Mouse (Mus musculus) MEL (cell line): ENCODE results near the gene Spock1. TPM values are rescaled to one million over a fixed set of nuclear protein-coding genes. Genes with fewer than 3 reads are reported as not detected.
"Not testable (repeated sequence)": the region's sequence is repeated elsewhere in the genome, so short reads cannot be mapped to it uniquely, and the experiment has no call there.

Experiments used
- DNase-seq: peaks from one replicate; pipeline ENCODE4 v3.0.0; 2011; ENCODE audit warnings: low read depth, low spot score
- H3K27ac ChIP-seq: 2 replicates; pipeline ENCODE4 v1.5.1; 2012; ENCODE audit warnings: low read depth, mild to moderate bottlenecking, control low read depth, low read length, moderate library complexity; ENCODE audit not compliant: control insufficient read depth
- H3K27me3 ChIP-seq, 2 experiments: fragments of 150-350 bp in 1 of 2; sonication (generic) in 1 of 2; 2 replicates each; pipeline ENCODE4 v1.6.1; 2012; ENCODE audit warnings: low read length in 2 of 2, mild to moderate bottlenecking in 2 of 2, improper control_type of control experiment in 1 of 2, moderate library complexity in 1 of 2; ENCODE audit not compliant: insufficient read depth in 2 of 2, control insufficient read depth in 1 of 2
- H3K36me3 ChIP-seq, 2 experiments: 2 replicates each; pipeline ENCODE4 v1.6.1; 2012 to 2014; ENCODE audit warnings: low read length in 2 of 2, improper control_type of control experiment in 1 of 2, inconsistent platforms in 1 of 2, mild to moderate bottlenecking in 1 of 2; ENCODE audit not compliant: insufficient read depth in 2 of 2, control insufficient read depth in 1 of 2
- H3K4me1 ChIP-seq, 2 experiments: fragments of 150-350 bp in 1 of 2; sonication (generic) in 1 of 2; 2 replicates each; pipeline ENCODE4 v1.6.1; 2012; ENCODE audit warnings: low read length in 2 of 2, improper control_type of control experiment in 1 of 2, mild to moderate bottlenecking in 1 of 2; ENCODE audit not compliant: insufficient read depth in 2 of 2, control insufficient read depth in 1 of 2
- H3K4me3 ChIP-seq, 2 experiments: fragments of 150-350 bp in 1 of 2; sonication (generic) in 1 of 2; 2 replicates each; pipeline ENCODE4 v1.5.1; 2012; ENCODE audit warnings: low read depth in 2 of 2, low read length in 2 of 2, mild to moderate bottlenecking in 2 of 2, moderate library complexity in 2 of 2, control low read depth in 1 of 2, improper control_type of control experiment in 1 of 2; ENCODE audit not compliant: control insufficient read depth in 1 of 2, insufficient read depth in 1 of 2
- H3K79me2 ChIP-seq: 2 replicates; pipeline ENCODE4 v1.6.1; 2012; ENCODE audit warnings: mild to moderate bottlenecking, low read length, moderate library complexity; ENCODE audit not compliant: control insufficient read depth, poor library complexity, insufficient read depth
- H3K9ac ChIP-seq: 2 replicates; pipeline ENCODE4 v1.6.1; 2012; ENCODE audit warnings: low read depth, mild to moderate bottlenecking, control low read depth, low read length, moderate library complexity; ENCODE audit not compliant: control insufficient read depth, poor library complexity, severe bottlenecking
- H3K9me3 ChIP-seq: fragments of 150-350 bp; sonication (generic); replicated peaks from 2 replicates; pipeline ENCODE4 v1.6.1; 2012; ENCODE audit warnings: mild to moderate bottlenecking, low read length, improper control_type of control experiment, moderate library complexity; ENCODE audit not compliant: insufficient read depth
- BHLHE40 ChIP-seq: IDR thresholded peaks from 2 replicates; pipeline ENCODE4 v1.6.1; 2012; ENCODE audit warnings: low read depth, mild to moderate bottlenecking, inconsistent platforms, low read length, improper control_type of control experiment, borderline replicate concordance
- CHD1 ChIP-seq: IDR thresholded peaks from 2 replicates; pipeline ENCODE4 v1.6.1; 2012; ENCODE audit warnings: low read depth, mild to moderate bottlenecking, inconsistent platforms, low read length, improper control_type of control experiment
- CHD2 ChIP-seq: IDR thresholded peaks from 2 replicates; pipeline ENCODE4 v1.6.1; 2011; ENCODE audit warnings: low read length, improper control_type of control experiment
- ELF1 ChIP-seq: IDR thresholded peaks from 2 replicates; pipeline ENCODE4 v1.6.1; 2014; ENCODE audit warnings: low read depth, mild to moderate bottlenecking, inconsistent platforms, low read length, improper control_type of control experiment, moderate library complexity
- EP300 ChIP-seq, 2 experiments: IDR thresholded peaks; 2 replicates each; pipeline ENCODE4 v1.6.1; 2011; ENCODE audit warnings: improper control_type of control experiment in 2 of 2, low read length in 2 of 2, low read depth in 1 of 2, mild to moderate bottlenecking in 1 of 2
- ETS1 ChIP-seq: IDR thresholded peaks from 2 replicates; pipeline ENCODE4 v1.6.1; 2012; ENCODE audit warnings: low read depth, mild to moderate bottlenecking, inconsistent platforms, low read length, improper control_type of control experiment, moderate library complexity
- GATA1 ChIP-seq: IDR thresholded peaks from 2 replicates; pipeline ENCODE4 v1.6.1; 2011; ENCODE audit warnings: low read depth, low read length, improper control_type of control experiment
- HCFC1 ChIP-seq: IDR thresholded peaks from 2 replicates; pipeline ENCODE4 v1.6.1; 2012; ENCODE audit warnings: low read depth, mild to moderate bottlenecking, inconsistent platforms, low read length, improper control_type of control experiment, moderate library complexity
- KAT2A ChIP-seq: conservative IDR thresholded peaks from 2 replicates; pipeline ENCODE4 v1.6.1; 2012; ENCODE audit warnings: low read depth, low read length, improper control_type of control experiment, inconsistent platforms
- MAX ChIP-seq: IDR thresholded peaks from 2 replicates; pipeline ENCODE4 v1.6.1; 2011; ENCODE audit warnings: low read length, improper control_type of control experiment
- MEF2A ChIP-seq: IDR thresholded peaks from 2 replicates; pipeline ENCODE4 v1.6.1; 2014; ENCODE audit warnings: low read depth, mild to moderate bottlenecking, inconsistent platforms, low read length, improper control_type of control experiment; ENCODE audit not compliant: poor library complexity, insufficient replicate concordance, severe bottlenecking; ENCODE audit errors: extremely low read depth
- MYB ChIP-seq: IDR thresholded peaks from 2 replicates; pipeline ENCODE4 v1.6.1; 2011; ENCODE audit warnings: mild to moderate bottlenecking, low read depth, low read length, improper control_type of control experiment
- NRF1 ChIP-seq: IDR thresholded peaks from 2 replicates; pipeline ENCODE4 v1.6.1; 2014; ENCODE audit warnings: low read depth, mild to moderate bottlenecking, inconsistent platforms, low read length, improper control_type of control experiment, moderate library complexity; ENCODE audit not compliant: poor library complexity, insufficient read depth, severe bottlenecking
- POLR2AphosphoS5 ChIP-seq: IDR thresholded peaks from 2 replicates; pipeline ENCODE4 v1.6.1; 2012; ENCODE audit warnings: low read depth, borderline replicate concordance, mild to moderate bottlenecking, inconsistent platforms, low read length, moderate library complexity, mixed read lengths
- RAD21 ChIP-seq: IDR thresholded peaks from 2 replicates; pipeline ENCODE4 v1.6.1; 2011; ENCODE audit warnings: mild to moderate bottlenecking, low read depth, low read length, improper control_type of control experiment
- SIN3A ChIP-seq: IDR thresholded peaks from 2 replicates; pipeline ENCODE4 v1.6.1; 2012; ENCODE audit warnings: low read length, improper control_type of control experiment, inconsistent platforms
- TBP ChIP-seq: IDR thresholded peaks from 2 replicates; pipeline ENCODE4 v1.8.0; 2011; ENCODE audit warnings: low read depth, low read length, improper control_type of control experiment
- TCF12 ChIP-seq: IDR thresholded peaks from 2 replicates; pipeline ENCODE4 v1.6.1; 2014; ENCODE audit warnings: low read depth, mild to moderate bottlenecking, inconsistent platforms, low read length, improper control_type of control experiment, moderate library complexity
- UBTF ChIP-seq: IDR thresholded peaks from 2 replicates; pipeline ENCODE4 v1.6.1; 2012; ENCODE audit warnings: low read depth, mild to moderate bottlenecking, inconsistent platforms, low read length, improper control_type of control experiment, moderate library complexity, borderline replicate concordance; ENCODE audit not compliant: insufficient read depth
- USF2 ChIP-seq, 2 experiments: IDR thresholded peaks; 2 replicates each; pipeline ENCODE4 v1.6.1; 2011 to 2012; ENCODE audit warnings: improper control_type of control experiment in 2 of 2, low read length in 2 of 2, borderline replicate concordance in 1 of 2, inconsistent platforms in 1 of 2, low read depth in 1 of 2, mild to moderate bottlenecking in 1 of 2; ENCODE audit not compliant: insufficient read depth in 1 of 2
- ZC3H11A ChIP-seq: IDR thresholded peaks from 2 replicates; pipeline ENCODE4 v1.6.1; 2012; ENCODE audit warnings: low read depth, mild to moderate bottlenecking, inconsistent platforms, low read length, improper control_type of control experiment
- ZKSCAN1 ChIP-seq: IDR thresholded peaks from 2 replicates; pipeline ENCODE4 v1.6.1; 2012; ENCODE audit warnings: low read depth, mild to moderate bottlenecking, inconsistent platforms, low read length, improper control_type of control experiment, moderate library complexity
- ZNF384 ChIP-seq: IDR thresholded peaks from 2 replicates; pipeline ENCODE4 v1.6.1; 2012; ENCODE audit warnings: low read depth, mild to moderate bottlenecking, inconsistent platforms, low read length, improper control_type of control experiment
- polyA plus RNA-seq, 2 experiments: library from polyadenylated mRNA; stranded (reverse) in 1 of 2; unstranded in 1 of 2; fragments of >175 nt in 1 of 2; fragments of >200 nt in 1 of 2; gene quantifications; 2 replicates each; pipeline versions ENCODE4 v1.2.1 to v1.2.4; 2012; ENCODE audit warnings: low replicate concordance in 2 of 2, low read depth in 1 of 2; ENCODE audit not compliant: insufficient read length in 2 of 2, insufficient read depth in 1 of 2, missing spikeins in 1 of 2
- total RNA-seq: library from RNA; depleted of rRNA; stranded (reverse); fragments of 300-350 nt; gene quantifications from 2 replicates; pipeline ENCODE4 v1.2.3, GENCODE M21; 2012

The Spock1 gene
- total and polyA plus RNA-seq, 3 experiments = not detected

DNA sequence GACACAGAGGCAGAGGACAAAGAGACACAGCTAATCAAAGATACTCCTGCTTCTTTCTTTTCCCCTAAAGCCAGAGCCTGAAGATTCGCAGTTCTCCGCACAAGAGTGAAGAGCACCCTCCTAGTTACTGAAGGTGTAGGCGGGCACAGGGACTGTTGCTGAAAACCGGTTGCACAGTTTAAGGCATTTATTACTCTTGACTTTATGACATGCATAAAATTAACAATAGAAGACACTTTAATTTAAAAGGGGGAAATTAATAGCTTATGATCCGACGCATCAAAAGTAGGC lies 312.4 kb downstream of the Spock1 start:
- Histone ChIP-seq H3K36me3 (no peaks in the 10 kb centered on the region), H3K27me3 (no peaks in the 10 kb centered on the region), H3K4me1 (no peaks in the 10 kb centered on the region), H3K79me2 (no peaks in the 10 kb centered on the region), H3K9ac (no peak overlapping the region), H3K27ac (no peak overlapping the region), H3K4me3 (no peak overlapping the region), H3K9me3 (no peaks in the 10 kb centered on the region)
- no peak for DNase-seq
- no peak for TF ChIP-seq CHD2
- no peak for TF ChIP-seq MEF2A
- TF ChIP-seq MYB = no peak
- no peak for TF ChIP-seq TBP
- no peak for TF ChIP-seq BHLHE40
- no peak for TF ChIP-seq ZNF384
- TF ChIP-seq UBTF = no peak
- TF ChIP-seq SIN3A = no peak
- TF ChIP-seq ELF1 = no peak

DNA sequence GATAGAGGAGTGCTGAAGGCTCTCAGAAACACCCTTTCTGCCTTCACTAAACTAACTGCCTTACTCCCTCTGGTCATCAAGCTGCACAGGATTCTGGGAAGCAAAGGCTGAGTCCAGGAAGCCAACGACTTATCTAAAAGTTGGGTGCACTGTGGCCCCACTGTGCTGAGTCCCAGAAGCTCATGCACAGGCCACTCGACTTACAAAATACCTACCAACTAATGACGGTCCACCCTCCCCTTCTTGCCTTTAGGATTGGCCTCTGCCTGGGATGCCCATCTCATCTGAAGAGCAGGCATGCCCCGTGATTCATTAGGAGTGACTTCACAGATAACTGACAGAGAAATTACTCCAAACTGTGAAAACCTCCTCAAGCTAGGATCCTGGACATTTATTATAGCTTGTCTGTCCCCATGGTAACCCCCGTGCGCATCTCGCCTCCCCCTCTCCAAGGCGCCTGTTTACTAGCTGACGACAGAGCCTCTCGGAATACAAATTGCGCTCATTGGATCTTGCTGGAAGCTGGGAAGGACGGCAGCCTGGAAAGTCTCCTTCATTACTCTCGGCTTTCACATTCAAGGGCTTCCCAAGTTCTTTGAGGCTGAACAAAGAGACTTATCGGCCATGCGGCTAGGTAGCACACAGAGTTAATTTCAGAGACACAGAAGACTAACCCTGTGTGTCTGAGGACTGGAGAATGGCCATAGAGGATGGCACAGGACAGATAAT lies 312.9 kb downstream of the Spock1 start:
- Histone ChIP-seq H3K4me3 (no peak overlapping the region), H3K9ac (no peak overlapping the region), H3K27ac (no peak overlapping the region), H3K27me3 (no peaks in the 10 kb centered on the region), H3K36me3 (no peaks in the 10 kb centered on the region), H3K4me1 (no peaks in the 10 kb centered on the region), H3K79me2 (no peaks in the 10 kb centered on the region), H3K9me3 (no peaks in the 10 kb centered on the region)
- DNase-seq = no peak
- TF ChIP-seq USF2 (IDR thresholded peaks at IDR 0.05; ENCODE audit: borderline replicate concordance in 1 of 2, insufficient read depth in 1 of 2, low read depth in 1 of 2, low read length in 2 of 2) = no peak
- TF ChIP-seq NRF1 = no peak
- no peak for TF ChIP-seq RAD21
- no peak for TF ChIP-seq MYB
- TF ChIP-seq HCFC1 = no peak
- no peak for TF ChIP-seq KAT2A
- no peak for TF ChIP-seq CHD1
- TF ChIP-seq BHLHE40 = no peak
- TF ChIP-seq MAX = no peak
- TF ChIP-seq ZKSCAN1 = no peak
- no peak for TF ChIP-seq CHD2
- TF ChIP-seq ZC3H11A = no peak
- no peak for TF ChIP-seq TBP
- no peak for TF ChIP-seq EP300 (IDR thresholded peaks at IDR 0.05; ENCODE audit: low read depth in 1 of 2, low read length in 2 of 2)
- TF ChIP-seq POLR2AphosphoS5 = no peak
- no peak for TF ChIP-seq ETS1
- TF ChIP-seq GATA1 = no peak
- TF ChIP-seq UBTF = no peak
- no peak for TF ChIP-seq TCF12

DNA sequence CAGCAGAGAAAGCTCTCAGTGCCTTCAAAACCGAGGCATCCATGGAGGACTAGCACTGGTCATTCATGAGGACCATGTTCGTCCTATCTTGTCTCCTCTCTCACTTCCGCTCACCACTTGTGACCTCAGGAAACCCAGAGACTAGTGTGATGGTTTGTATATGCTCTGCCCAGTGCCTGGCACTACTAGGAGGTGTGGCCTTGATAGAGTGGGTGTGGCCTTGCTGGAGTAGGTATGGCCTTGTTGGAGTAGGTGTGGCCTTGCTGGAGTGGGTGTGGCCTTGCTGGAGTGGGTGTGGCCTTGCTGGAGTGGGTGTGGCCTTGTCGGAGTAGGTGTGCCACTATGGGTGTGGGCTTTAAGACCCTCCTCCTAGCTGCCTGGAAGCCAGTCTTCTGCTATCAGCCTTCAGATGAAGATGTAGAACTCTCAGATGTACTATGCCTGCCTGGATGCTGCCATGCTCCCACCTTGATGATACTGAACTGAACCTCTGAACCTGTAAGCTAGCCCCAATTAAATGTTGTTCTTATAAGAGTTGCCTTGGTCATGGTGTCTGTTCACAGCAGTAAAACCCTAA lies 318.7 kb downstream of the Spock1 start:
- not testable (repeated sequence) for H3K27ac ChIP-seq, DNase-seq, H3K9ac ChIP-seq, H3K36me3 ChIP-seq, H3K9me3 ChIP-seq, H3K27me3 ChIP-seq, H3K79me2 ChIP-seq, H3K4me3 ChIP-seq, H3K4me1 ChIP-seq
